Mouse (Mus musculus) embryonic facial prominence, embryonic 11.5 days (tissue): ENCODE data around the gene Pagr1a. TPM values are rescaled to one million over a fixed set of nuclear protein-coding genes. Genes with fewer than 3 reads are reported as not detected.

Experiments used
- ATAC-seq: fragments of 200-750 bp; cut with Nextera tagmentation; replicated peaks from 2 replicates; pipeline ENCODE4 v1.8.0; 2017; ENCODE audit warnings: low read depth; ENCODE audit not compliant: insufficient number of reproducible peaks, low FRiP score, low TSS enrichment
- DNase-seq: peaks from one replicate; pipeline ENCODE4 v3.0.0-alpha.2; 2015; ENCODE audit warnings: low spot score
- H3K27ac ChIP-seq: fragments of 300-500 bp; sonication (generic); replicated peaks from 2 replicates; pipeline ENCODE4 v1.5.1; 2014; ENCODE audit warnings: mild to moderate bottlenecking, low read depth, low read length, control low read depth
- H3K27me3 ChIP-seq: fragments of 300-500 bp; sonication (generic); 2 replicates; pipeline ENCODE4 v1.6.1; 2014; ENCODE audit warnings: mild to moderate bottlenecking, low read length, moderate library complexity, mixed read lengths; ENCODE audit not compliant: control insufficient read depth, insufficient read depth
- H3K36me3 ChIP-seq: fragments of 300-500 bp; sonication (generic); replicated peaks from 2 replicates; pipeline ENCODE4 v1.6.1; 2014; ENCODE audit warnings: low read depth, mild to moderate bottlenecking, low read length, moderate library complexity, mixed read lengths; ENCODE audit not compliant: control insufficient read depth, insufficient read depth
- H3K4me1 ChIP-seq: fragments of 300-500 bp; sonication (generic); 2 replicates; pipeline ENCODE4 v1.6.1; 2014; ENCODE audit warnings: low read length, mixed read lengths; ENCODE audit not compliant: control insufficient read depth, insufficient read depth
- H3K4me2 ChIP-seq: fragments of 300-500 bp; sonication (generic); 2 replicates; pipeline ENCODE4 v1.6.1; 2014; ENCODE audit warnings: low read depth, mild to moderate bottlenecking, control low read depth, low read length, moderate library complexity
- H3K4me3 ChIP-seq: fragments of 300-500 bp; sonication (generic); 2 replicates; pipeline ENCODE4 v1.5.1; 2014; ENCODE audit warnings: low read depth, low read length, control low read depth
- H3K9ac ChIP-seq: fragments of 300-500 bp; sonication (generic); replicated peaks from 2 replicates; pipeline ENCODE4 v1.6.1; 2014; ENCODE audit warnings: mild to moderate bottlenecking, control low read depth, low read length
- H3K9me3 ChIP-seq: fragments of 300-500 bp; sonication (generic); replicated peaks from 2 replicates; pipeline ENCODE4 v1.6.1; 2016; ENCODE audit warnings: mild to moderate bottlenecking, low read length, inconsistent platforms, mixed read lengths; ENCODE audit not compliant: control insufficient read depth
- WGBS: fragments of 180-500 bp; shearing (Covaris S2); extraction: QIAGEN DNeasy Blood & Tissue Kit; methylation state at CpG from one replicate; pipeline ENCODE4 v1.1.7; 2014; 5-methylcytosine and 5-hydroxymethylcytosine counted together
- polyA plus RNA-seq: library from polyadenylated mRNA; unstranded; fragments of >200 nt; fragmentation: Nextera tagmentation; extraction: Ambion mirVana; gene quantifications from 2 replicates; pipeline ENCODE4 v1.2.1, GENCODE M21; 2014

Pagr1a gene
- polyA plus RNA-seq, 1 experiment from 2014 or later: 75.3 TPM

- Histone ChIP-seq H3K9ac (no peak overlapping the region), H3K4me2 (no peak overlapping the region), H3K27ac (no peak overlapping the region), H3K9me3 (no peaks in the 10 kb centered on the region), H3K4me1 (peaks cover 11% of the 10 kb centered on the region; the same call in 1 of the 2 replicates), H3K36me3 (peaks cover 4% of the 10 kb centered on the region), H3K27me3 (no peaks in the 10 kb centered on the region), H3K4me3 (no peak overlapping the region)
- no peak for DNase-seq
- ATAC-seq: no peak
- 96% methylated on average over 10 of the region's 10 CpGs for WGBS
These were observed 4.3 kb downstream of the Pagr1a start for GRCm38 (mm10) chr7:127012845-127013244.

GRCm38 (mm10) chr7:127012374-127012773, 4.8 kb downstream of the Pagr1a start:
- WGBS: 86% methylated on average over 6 of the region's 6 CpGs
- DNase-seq (no peak), ATAC-seq (no peak)
- Histone ChIP-seq H3K27me3 (no peaks in the 10 kb centered on the region), H3K4me3 (no peak overlapping the region), H3K4me1 (peaks cover 11% of the 10 kb centered on the region; the same call in 1 of the 2 replicates), H3K4me2 (no peak overlapping the region), H3K9ac (no peak overlapping the region), H3K9me3 (no peaks in the 10 kb centered on the region), H3K36me3 (peaks cover 4% of the 10 kb centered on the region), H3K27ac (no peak overlapping the region)

- no peak overlapping the region for H3K27ac ChIP-seq
These were observed 5.4 kb downstream of the Pagr1a start for GRCm38 (mm10) chr7:127011717-127012116.

GRCm38 (mm10) chr7:127011051-127011450, 6.1 kb downstream of the Pagr1a start:
- H3K4me2 ChIP-seq: no peak overlapping the region
- no peaks in the 10 kb centered on the region for H3K27me3 ChIP-seq
- peaks cover 4% of the 10 kb centered on the region for H3K36me3 ChIP-seq
- H3K9ac ChIP-seq: no peak overlapping the region
- peaks cover 11% of the 10 kb centered on the region; the same call in 1 of the 2 replicates for H3K4me1 ChIP-seq
- H3K27ac ChIP-seq: no peak overlapping the region
- H3K4me3 ChIP-seq: no peak overlapping the region
- no peaks in the 10 kb centered on the region for H3K9me3 ChIP-seq
- 95% methylated on average over 2 of the region's 2 CpGs for WGBS
- ATAC-seq: no peak
- DNase-seq: no peak

More at GRCm38 (mm10) chr7:127011717-127012116, 5.4 kb downstream of the Pagr1a start:
- Histone ChIP-seq H3K4me3 (no peak overlapping the region), H3K27me3 (no peaks in the 10 kb centered on the region), H3K36me3 (peaks cover 4% of the 10 kb centered on the region), H3K4me1 (peaks cover 11% of the 10 kb centered on the region; the same call in 1 of the 2 replicates), H3K9me3 (no peaks in the 10 kb centered on the region), H3K4me2 (no peak overlapping the region), H3K9ac (no peak overlapping the region)
- DNase-seq (no peak), ATAC-seq (no peak)
- WGBS: 73% methylated on average over 2 of the region's 2 CpGs

GRCm38 (mm10) chr7:127009307-127010085, 7.7 kb downstream of the Pagr1a start:
- H3K4me2 ChIP-seq: no peak overlapping the region
- no peaks in the 10 kb centered on the region for H3K9me3 ChIP-seq
- H3K9ac ChIP-seq: no peak overlapping the region
- H3K4me3 ChIP-seq: no peak overlapping the region
- no peak overlapping the region for H3K27ac ChIP-seq
- H3K4me1 ChIP-seq: peaks cover 4% of the 10 kb centered on the region; the same call in 1 of the 2 replicates
- no peaks in the 10 kb centered on the region for H3K27me3 ChIP-seq
- DNase-seq: no peak
- ATAC-seq: no peak
- 84% methylated on average over 17 of the region's 17 CpGs for WGBS
- H3K36me3 ChIP-seq: peaks cover 4% of the 10 kb centered on the region

GRCm38 (mm10) chr7:127008239-127009019, 8.7 kb downstream of the Pagr1a start:
- Histone ChIP-seq H3K9me3 (no peaks in the 10 kb centered on the region), H3K36me3 (peaks cover 2% of the 10 kb centered on the region), H3K4me1 (no peaks in the 10 kb centered on the region), H3K27ac (no peak overlapping the region), H3K4me3 (no peak overlapping the region), H3K9ac (no peak overlapping the region), H3K4me2 (no peak overlapping the region), H3K27me3 (no peaks in the 10 kb centered on the region)
- 77% methylated on average over 9 of the region's 9 CpGs for WGBS
- ATAC-seq (peak; percentile 69), DNase-seq (no peak)

GRCm38 (mm10) chr7:127007313-127008024, 9.7 kb downstream of the Pagr1a start:
- DNase-seq (no peak), ATAC-seq (no peak)
- Histone ChIP-seq H3K9ac (no peak overlapping the region), H3K27ac (no peak overlapping the region), H3K4me2 (no peak overlapping the region; the same call in 1 of the 2 replicates), H3K27me3 (no peaks in the 10 kb centered on the region), H3K9me3 (no peaks in the 10 kb centered on the region), H3K4me3 (no peak overlapping the region), H3K4me1 (no peaks in the 10 kb centered on the region), H3K36me3 (no peaks in the 10 kb centered on the region)
- 80% methylated on average over 6 of the region's 6 CpGs for WGBS
